Mouse (Mus musculus) hindbrain, postnatal 0 days (tissue): Measurements from ENCODE around the gene Nlrp1a. TPM values are rescaled to one million over a fixed set of nuclear protein-coding genes. Genes with fewer than 3 reads are reported as not detected.
A peak's percentile ranks its signal among the peaks of the same experiment; 100 is the strongest.

Experiments used
- ATAC-seq: fragments of 200-750 bp; cut with Nextera tagmentation; 2 replicates; pipeline ENCODE4 v1.8.0; 2017; ENCODE audit warnings: mild to moderate bottlenecking, moderate TSS enrichment, moderate library complexity
- DNase-seq: peaks from one replicate; pipeline ENCODE4 v3.0.0-alpha.2; 2015; ENCODE audit warnings: low spot score
- H3K27ac ChIP-seq: fragments of 300-500 bp; sonication (generic); 2 replicates; pipeline ENCODE4 v1.5.1; 2014; ENCODE audit warnings: mild to moderate bottlenecking
- H3K27me3 ChIP-seq: fragments of 300-500 bp; sonication (generic); 2 replicates; pipeline ENCODE4 v1.6.1; 2014; ENCODE audit warnings: low read length, mixed read lengths; ENCODE audit not compliant: insufficient read depth
- H3K36me3 ChIP-seq: fragments of 300-500 bp; sonication (generic); 2 replicates; pipeline ENCODE4 v1.6.1; 2014; ENCODE audit warnings: low read length, mixed read lengths; ENCODE audit not compliant: insufficient read depth
- H3K4me1 ChIP-seq: fragments of 300-500 bp; sonication (generic); 2 replicates; pipeline ENCODE4 v1.6.1; 2014; ENCODE audit warnings: antibody characterized with exemption, low read length, mixed read lengths; ENCODE audit not compliant: insufficient read depth
- H3K4me2 ChIP-seq: fragments of 300-500 bp; sonication (generic); 2 replicates; pipeline ENCODE4 v1.6.1; 2014; ENCODE audit warnings: low read depth, mild to moderate bottlenecking, low read length, moderate library complexity, mixed read lengths
- H3K4me3 ChIP-seq: fragments of 300-500 bp; sonication (generic); 2 replicates; pipeline ENCODE4 v1.5.1; 2014; ENCODE audit warnings: low read length
- H3K9ac ChIP-seq: fragments of 300-500 bp; sonication (generic); replicated peaks from 2 replicates; pipeline ENCODE4 v1.6.1; 2014; ENCODE audit warnings: mild to moderate bottlenecking, low read length, moderate library complexity, mixed read lengths
- H3K9me3 ChIP-seq: fragments of 300-500 bp; sonication (generic); 2 replicates; pipeline ENCODE4 v1.6.1; 2016; ENCODE audit warnings: low read length, mixed read lengths
- CTCF ChIP-seq: IDR thresholded peaks from 2 replicates; pipeline ENCODE4 v1.5.1; 2016; ENCODE audit warnings: antibody characterized with exemption, control low read depth, low read depth
- WGBS: fragments of 180-500 bp; shearing (Covaris S2); extraction: QIAGEN DNeasy Blood & Tissue Kit; methylation state at CpG from one replicate; pipeline ENCODE4 v1.1.7; 2014; 5-methylcytosine and 5-hydroxymethylcytosine counted together
- polyA plus RNA-seq: library from polyadenylated mRNA; unstranded; fragments of >200 nt; fragmentation: Nextera tagmentation; extraction: Ambion mirVana; gene quantifications from 2 replicates; pipeline ENCODE4 v1.2.1, GENCODE M21; 2015
- total RNA-seq: library from RNA; depleted of rRNA; stranded (reverse); fragments of >200 nt; gene quantifications from 2 replicates; pipeline ENCODE4 v1.2.3, GENCODE M21; 2014; rRNA removed

Gene Nlrp1a
- 0.05 TPM in 1 of 2 replicates, not detected in the other for total RNA-seq
- 0.06 TPM in 1 of 2 replicates, not detected in the other for polyA plus RNA-seq

- H3K4me3 ChIP-seq: no peak within 1 kb of the TSS
- H3K4me2 ChIP-seq: no peak within 1 kb of the TSS
- H3K27ac ChIP-seq: no peak within 1 kb of the TSS
- H3K27me3 ChIP-seq: no peaks in the 10 kb centered on the region
- H3K9me3 ChIP-seq: no peaks in the 10 kb centered on the region
- H3K36me3 ChIP-seq: no peaks in the 10 kb centered on the region
- no peaks in the 10 kb centered on the region for H3K4me1 ChIP-seq
- WGBS: 86% methylated on average over 3 of the region's 3 CpGs
- no peak within 1 kb of the TSS for H3K9ac ChIP-seq
- no peak for TF ChIP-seq CTCF
- no peak for DNase-seq
- ATAC-seq: no peak
Measured at GRCm38 (mm10) chr11:71144661-71145060, at the start of gene Nlrp1a. TSS of gene Nlrp1a (minus strand) at chr11:71144704.

GRCm38 (mm10) chr11:71169633-71170032 lies 25.1 kb upstream of the Nlrp1a start:
- 81% methylated on average over 1 of the region's 1 CpGs for WGBS
- Histone ChIP-seq H3K27ac (no peak overlapping the region), H3K27me3 (no peaks in the 10 kb centered on the region), H3K36me3 (no peaks in the 10 kb centered on the region), H3K4me3 (no peak overlapping the region), H3K4me2 (no peak overlapping the region), H3K9ac (no peak overlapping the region), H3K9me3 (no peaks in the 10 kb centered on the region), H3K4me1 (no peaks in the 10 kb centered on the region)
- ATAC-seq (no peak), DNase-seq (no peak)
- TF ChIP-seq CTCF: peak; percentile 12; the same call in 1 of the 2 replicates

DNA sequence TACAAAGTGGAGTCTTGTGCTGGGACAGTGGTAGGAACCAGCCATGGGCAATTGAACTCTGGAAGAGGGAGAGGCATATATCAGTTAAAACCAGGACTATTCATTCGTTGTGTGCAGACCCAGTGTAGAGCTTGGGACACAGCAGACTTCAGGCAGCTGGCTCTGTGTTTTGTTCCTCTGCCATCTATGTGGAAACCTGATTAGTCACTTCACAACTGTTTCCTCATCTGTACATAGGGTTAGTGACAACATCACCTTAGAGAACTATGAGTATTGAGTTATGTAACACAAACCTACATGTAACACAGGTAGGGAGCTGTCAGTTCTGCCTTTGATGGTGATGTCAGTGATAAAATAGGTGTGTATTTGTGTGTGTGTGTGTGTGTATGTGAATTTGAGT lies 19.6 kb upstream of the Nlrp1a start:
- 72% methylated on average over 1 of the region's 1 CpGs for WGBS
- ATAC-seq: no peak

DNA sequence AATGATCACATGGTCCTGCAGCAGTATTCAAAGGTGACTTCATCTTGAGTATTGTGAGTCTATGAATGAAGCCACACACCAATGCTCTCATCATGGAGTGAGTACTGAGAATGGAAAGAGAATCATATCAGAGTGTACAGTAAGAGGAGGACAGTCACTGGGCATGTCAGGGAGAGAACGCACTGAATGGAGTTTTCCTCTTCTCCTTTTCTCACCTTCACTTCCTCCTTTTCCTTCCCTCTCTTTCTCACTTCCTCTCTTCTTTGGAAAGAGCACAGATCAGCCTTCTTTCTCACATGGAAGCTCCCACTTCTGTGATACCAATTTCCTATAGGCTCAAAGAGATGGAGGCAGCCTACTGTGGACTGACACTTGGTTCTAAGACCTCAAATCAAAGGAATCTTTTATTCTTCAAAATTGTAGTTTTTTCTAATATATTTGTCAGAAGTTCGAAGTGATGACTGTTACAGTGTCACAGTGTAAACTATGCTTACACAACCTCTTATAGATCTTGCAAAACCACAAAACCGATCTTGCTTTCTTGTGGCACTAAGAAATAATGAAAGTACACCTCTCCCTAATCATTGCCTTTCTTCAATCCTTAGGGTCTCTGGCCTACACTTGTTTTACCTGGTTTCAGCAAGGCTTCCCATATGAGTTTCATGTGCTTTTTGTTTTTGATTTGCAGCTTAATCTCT lies 15.1 kb upstream of the Nlrp1a start:
- ATAC-seq: no peak
- WGBS: 74% methylated on average over 3 of the region's 3 CpGs

More for the DNA sequence above, 19.6 kb upstream of the Nlrp1a start:
- DNase-seq: no peak
- H3K27ac ChIP-seq: no peak overlapping the region
- H3K4me2 ChIP-seq: no peak overlapping the region
- no peak for TF ChIP-seq CTCF
- no peaks in the 10 kb centered on the region for H3K27me3 ChIP-seq
- H3K4me3 ChIP-seq: no peak overlapping the region
- no peak overlapping the region for H3K9ac ChIP-seq
- no peaks in the 10 kb centered on the region for H3K4me1 ChIP-seq
- H3K36me3 ChIP-seq: no peaks in the 10 kb centered on the region
- H3K9me3 ChIP-seq: no peaks in the 10 kb centered on the region

DNA sequence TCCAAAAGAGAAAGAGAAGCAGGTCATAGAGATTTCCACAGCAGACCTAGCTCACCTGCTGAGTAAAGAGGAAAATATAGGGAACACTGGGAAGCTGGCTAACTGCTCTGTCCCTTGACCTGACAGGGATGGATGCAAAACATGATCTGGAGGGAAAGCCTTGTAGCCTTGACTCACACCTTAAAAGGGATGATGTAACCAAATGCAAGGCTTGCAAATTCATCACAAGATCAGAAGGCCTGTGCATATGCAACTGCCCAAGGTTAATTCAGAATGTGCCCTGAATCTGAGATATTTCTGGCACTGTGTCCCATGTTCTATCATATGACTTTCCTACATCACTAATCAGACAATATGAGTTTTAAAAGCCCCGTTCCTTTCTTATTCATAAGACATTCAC lies 10.8 kb upstream of the Nlrp1a start:
- no peaks in the 10 kb centered on the region for H3K9me3 ChIP-seq
- H3K27me3 ChIP-seq: no peaks in the 10 kb centered on the region
- TF ChIP-seq CTCF: no peak
- ATAC-seq: no peak
- no peaks in the 10 kb centered on the region for H3K4me1 ChIP-seq
- no peak overlapping the region for H3K27ac ChIP-seq
- no peak overlapping the region for H3K9ac ChIP-seq
- H3K4me3 ChIP-seq: no peak overlapping the region
- H3K4me2 ChIP-seq: no peak overlapping the region
- no peak for DNase-seq
- no peaks in the 10 kb centered on the region for H3K36me3 ChIP-seq
- 82% methylated on average over 1 of the region's 1 CpGs for WGBS

More for the DNA sequence above, 15.1 kb upstream of the Nlrp1a start:
- DNase-seq: no peak
- H3K27me3 ChIP-seq: no peaks in the 10 kb centered on the region
- no peaks in the 10 kb centered on the region for H3K36me3 ChIP-seq
- H3K9ac ChIP-seq: no peak overlapping the region
- no peak overlapping the region for H3K4me3 ChIP-seq
- H3K4me1 ChIP-seq: no peaks in the 10 kb centered on the region
- H3K4me2 ChIP-seq: no peak overlapping the region
- no peak for TF ChIP-seq CTCF
- no peaks in the 10 kb centered on the region for H3K9me3 ChIP-seq
- H3K27ac ChIP-seq: no peak overlapping the region

GRCm38 (mm10) chr11:71142031-71142430 lies 2.5 kb downstream of the Nlrp1a start:
- WGBS: 69% methylated on average over 1 of the region's 1 CpGs
- no peak overlapping the region for H3K27ac ChIP-seq
- H3K9me3 ChIP-seq: no peaks in the 10 kb centered on the region
- DNase-seq: no peak
- no peaks in the 10 kb centered on the region for H3K27me3 ChIP-seq
- no peak for ATAC-seq
- H3K4me2 ChIP-seq: no peak overlapping the region
- no peaks in the 10 kb centered on the region for H3K4me1 ChIP-seq
- H3K36me3 ChIP-seq: no peaks in the 10 kb centered on the region
- H3K9ac ChIP-seq: no peak overlapping the region
- no peak for TF ChIP-seq CTCF
- H3K4me3 ChIP-seq: no peak overlapping the region

DNA sequence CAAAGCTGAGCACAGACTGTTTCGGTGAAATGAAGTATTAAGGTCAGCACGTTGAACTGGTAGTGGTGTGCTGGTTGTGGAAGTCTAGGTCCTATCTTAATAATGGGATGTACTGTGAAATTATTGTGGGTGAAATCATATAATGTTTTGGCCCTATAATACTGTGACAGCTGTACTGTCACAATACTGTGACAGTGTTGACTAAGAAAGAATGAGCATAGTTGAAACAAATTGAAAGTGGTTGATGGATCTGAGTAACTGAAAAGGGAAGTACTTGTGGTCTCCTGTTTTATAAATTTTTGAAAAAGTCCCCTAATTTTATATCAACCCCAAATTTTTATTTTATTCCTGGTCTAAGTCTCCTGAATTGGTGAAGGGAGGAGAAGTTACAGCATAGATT lies 37.4 kb downstream of the Nlrp1a start:
- TF ChIP-seq CTCF: no peak
- ATAC-seq (no peak), DNase-seq (no peak)
- Histone ChIP-seq H3K4me2 (no peak overlapping the region), H3K4me3 (no peak overlapping the region), H3K27ac (no peak overlapping the region), H3K36me3 (no peaks in the 10 kb centered on the region), H3K4me1 (no peaks in the 10 kb centered on the region), H3K27me3 (no peaks in the 10 kb centered on the region), H3K9ac (no peak overlapping the region), H3K9me3 (no peaks in the 10 kb centered on the region)
- 66% methylated on average over 2 of the region's 2 CpGs for WGBS
